Mouse (Mus musculus): ENCODE results near the gene Cd52. TPM values are rescaled to one million over a fixed set of nuclear protein-coding genes. Genes with fewer than 3 reads are reported as not detected.

The Cd52 gene
- polyA plus RNA-seq, 1 experiment: not detected

DNA sequence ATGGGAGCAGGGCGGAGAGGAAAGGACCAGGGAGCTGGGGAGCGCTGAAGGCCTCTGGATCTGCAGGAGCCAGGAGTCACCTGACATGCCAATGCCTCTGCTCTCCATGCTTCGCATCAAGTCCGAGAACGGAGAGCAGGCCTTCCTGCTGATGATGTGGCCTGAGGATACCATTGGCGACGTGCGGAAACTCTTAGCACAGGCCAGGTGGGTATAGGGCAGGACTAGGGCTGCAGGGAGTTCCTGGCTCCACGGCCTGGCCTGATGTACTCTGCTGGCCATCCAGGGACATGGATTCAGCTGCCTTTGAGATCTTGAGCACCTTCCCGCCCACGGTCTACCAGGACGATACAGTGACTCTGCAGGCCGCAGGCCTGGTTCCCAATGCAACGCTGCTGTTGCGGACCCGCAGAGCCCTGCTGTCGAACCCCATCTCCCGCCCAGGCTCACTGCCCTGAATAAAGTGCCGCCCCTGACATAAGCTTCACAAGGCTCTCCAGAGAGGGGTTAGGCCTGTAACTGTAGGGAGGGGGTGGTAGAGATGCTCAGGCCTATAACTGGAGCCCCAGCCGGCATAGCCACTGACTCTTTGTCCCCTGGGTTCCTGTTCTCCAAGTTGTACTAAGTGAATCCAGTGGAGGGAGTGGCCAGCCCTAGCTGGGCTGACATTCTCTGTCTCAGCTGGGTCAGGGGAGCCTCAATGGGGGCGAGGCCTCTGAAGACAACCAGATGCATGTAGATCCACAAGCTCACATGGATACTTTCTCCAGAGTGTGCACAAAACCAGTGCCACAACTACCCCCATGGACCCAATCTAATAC, 31.6 kb upstream of the Cd52 start:
- H3K27me3 ChIP-seq (ENCODE audit: control insufficient read depth, insufficient read depth, insufficient read length): no peaks in the 10 kb centered on the region
- H3K4me3 ChIP-seq (ENCODE audit: insufficient read depth, poor library complexity, severe bottlenecking): no peak overlapping the region
- H3ac ChIP-seq (ENCODE audit: control insufficient read depth, insufficient read length, low read depth): no peak overlapping the region
- TF ChIP-seq MAX (IDR thresholded peaks at IDR 0.05): no peak
- no peak for TF ChIP-seq CTCF (IDR thresholded peaks at IDR 0.05; ENCODE audit: control insufficient read depth, insufficient read depth, insufficient read length)
- TF ChIP-seq FOSL1 (IDR thresholded peaks at IDR 0.05; ENCODE audit: insufficient read depth, low read length, poor library complexity, severe bottlenecking): no peak
- TF ChIP-seq MYOD1 (IDR thresholded peaks at IDR 0.05; ENCODE audit: control insufficient read depth, insufficient read length, low read depth): no peak
- no peak for TF ChIP-seq CEBPB (IDR thresholded peaks at IDR 0.05; ENCODE audit: low read depth)
- TF ChIP-seq MYOG (IDR thresholded peaks at IDR 0.05; ENCODE audit: control insufficient read depth, extremely low read depth, insufficient read length): no peak
- peaks cover 5% of the 10 kb centered on the region for H3K36me3 ChIP-seq (ENCODE audit: control insufficient read depth, insufficient read depth)
- H3K79me3 ChIP-seq (ENCODE audit: low read depth): peaks cover 8% of the 10 kb centered on the region
- peaks cover 17% of the 10 kb centered on the region for H3K79me2 ChIP-seq (ENCODE audit: control insufficient read depth, insufficient read depth)

GRCm38 (mm10) chr4:134125383-134126060, 30.6 kb upstream of the Cd52 start:
- Histone ChIP-seq H3K79me3 (ENCODE audit: low read depth) (peaks cover 8% of the 10 kb centered on the region), H3ac (ENCODE audit: control insufficient read depth, insufficient read length, low read depth) (no peak overlapping the region)
- TF ChIP-seq FOSL1 (IDR thresholded peaks at IDR 0.05; ENCODE audit: insufficient read depth, low read length, poor library complexity, severe bottlenecking) (no peak), CEBPB (IDR thresholded peaks at IDR 0.05; ENCODE audit: low read depth) (no peak), USF1 (IDR thresholded peaks at IDR 0.05; ENCODE audit: low read depth) (no peak), MYOG (IDR thresholded peaks at IDR 0.05; ENCODE audit: control insufficient read depth, extremely low read depth, insufficient read length) (no peak), CTCF (IDR thresholded peaks at IDR 0.05; ENCODE audit: control insufficient read depth, insufficient read depth, insufficient read length) (no peak), MYOD1 (IDR thresholded peaks at IDR 0.05; ENCODE audit: control insufficient read depth, insufficient read length, low read depth) (no peak), MAX (IDR thresholded peaks at IDR 0.05) (no peak)

DNA sequence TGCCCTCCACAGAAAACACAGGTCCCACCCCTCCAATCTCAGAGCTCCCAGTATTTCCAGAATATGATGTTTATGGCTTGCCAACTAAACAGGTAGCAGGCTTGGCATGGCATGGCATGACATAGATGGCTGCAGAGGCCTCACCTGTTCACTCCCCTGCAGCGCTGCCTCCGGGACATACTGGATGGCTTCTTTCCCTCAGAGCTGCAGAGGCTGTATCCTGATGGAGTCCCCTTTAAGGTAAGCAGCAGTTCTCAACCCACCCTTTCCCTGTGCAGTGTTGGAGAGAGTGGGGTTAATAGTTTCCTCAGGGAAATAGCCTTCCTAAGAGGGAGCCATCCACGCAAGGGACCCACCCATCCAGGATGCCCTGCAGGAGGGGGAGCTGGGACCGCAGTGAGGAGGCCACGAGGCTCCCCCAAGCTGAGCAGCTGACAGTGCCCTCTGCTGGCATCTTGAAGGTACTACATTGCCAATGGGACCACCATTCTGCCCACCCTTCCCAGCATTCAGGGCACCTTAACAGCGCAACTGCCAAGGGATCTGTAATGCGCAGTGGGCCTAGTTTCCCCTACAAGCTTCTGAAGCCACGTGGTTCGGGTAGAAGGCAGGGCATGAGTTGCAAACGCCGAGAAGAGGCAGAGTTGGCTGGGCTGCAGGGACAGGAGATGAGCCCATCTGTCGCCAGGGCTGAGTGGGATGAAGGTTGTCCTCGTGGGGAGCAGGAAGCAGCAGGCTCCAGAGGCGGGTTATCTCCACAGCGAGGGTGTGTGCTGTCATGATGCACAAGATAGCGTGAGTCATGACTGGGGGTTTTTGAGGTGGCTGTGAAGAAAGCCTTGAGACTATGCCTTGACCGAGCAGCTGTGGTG, 29.0 kb upstream of the Cd52 start:
- Histone ChIP-seq H3K36me3 (ENCODE audit: control insufficient read depth, insufficient read depth) (peaks cover 5% of the 10 kb centered on the region), H3K4me3 (ENCODE audit: insufficient read depth, poor library complexity, severe bottlenecking) (no peak overlapping the region), H3K79me2 (ENCODE audit: control insufficient read depth, insufficient read depth) (peaks cover 17% of the 10 kb centered on the region), H3K27me3 (ENCODE audit: control insufficient read depth, insufficient read depth, insufficient read length) (no peaks in the 10 kb centered on the region), H3ac (ENCODE audit: control insufficient read depth, insufficient read length, low read depth) (no peak overlapping the region), H3K79me3 (ENCODE audit: low read depth) (peaks cover 8% of the 10 kb centered on the region)
- no peak for TF ChIP-seq USF1 (IDR thresholded peaks at IDR 0.05; ENCODE audit: low read depth)
- TF ChIP-seq MYOD1 (IDR thresholded peaks at IDR 0.05; ENCODE audit: control insufficient read depth, insufficient read length, low read depth): peak; percentile 13
- no peak for TF ChIP-seq MYOG (IDR thresholded peaks at IDR 0.05; ENCODE audit: control insufficient read depth, extremely low read depth, insufficient read length)
- peak; percentile 27 for TF ChIP-seq MAX (IDR thresholded peaks at IDR 0.05)
- no peak for TF ChIP-seq FOSL1 (IDR thresholded peaks at IDR 0.05; ENCODE audit: insufficient read depth, low read length, poor library complexity, severe bottlenecking)
- peak; percentile 85 for TF ChIP-seq CTCF (IDR thresholded peaks at IDR 0.05; ENCODE audit: control insufficient read depth, insufficient read depth, insufficient read length)
- TF ChIP-seq CEBPB (IDR thresholded peaks at IDR 0.05; ENCODE audit: low read depth): no peak

More at GRCm38 (mm10) chr4:134125383-134126060, 30.6 kb upstream of the Cd52 start:
- no peak overlapping the region for H3K4me3 ChIP-seq (ENCODE audit: insufficient read depth, poor library complexity, severe bottlenecking)
- H3K27me3 ChIP-seq (ENCODE audit: control insufficient read depth, insufficient read depth, insufficient read length): no peaks in the 10 kb centered on the region
- peaks cover 5% of the 10 kb centered on the region for H3K36me3 ChIP-seq (ENCODE audit: control insufficient read depth, insufficient read depth)
- H3K79me2 ChIP-seq (ENCODE audit: control insufficient read depth, insufficient read depth): peaks cover 17% of the 10 kb centered on the region

DNA sequence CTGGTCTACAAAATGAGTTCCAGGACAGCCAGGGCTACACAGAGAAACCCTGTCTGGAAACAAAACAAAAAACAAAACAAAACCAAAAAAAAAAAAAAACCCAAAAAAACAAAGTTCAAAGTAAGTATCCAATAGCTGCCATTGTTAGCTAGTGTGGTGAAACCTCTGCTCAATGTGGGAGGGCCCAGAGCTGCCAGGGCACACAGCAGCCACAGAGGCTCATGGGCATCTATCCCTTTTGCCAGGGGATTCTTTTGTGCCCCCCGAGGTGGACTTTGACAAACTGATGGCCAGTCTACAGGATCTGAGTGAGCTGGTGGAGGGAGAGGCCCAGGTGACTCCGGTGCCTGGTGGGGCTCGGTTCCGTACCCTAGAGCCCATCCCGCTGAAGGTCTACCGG, 28.3 kb upstream of the Cd52 start:
- Histone ChIP-seq H3K4me3 (ENCODE audit: insufficient read depth, poor library complexity, severe bottlenecking) (no peak overlapping the region), H3ac (ENCODE audit: control insufficient read depth, insufficient read length, low read depth) (no peak overlapping the region), H3K79me2 (ENCODE audit: control insufficient read depth, insufficient read depth) (peaks cover 13% of the 10 kb centered on the region), H3K36me3 (ENCODE audit: control insufficient read depth, insufficient read depth) (peaks cover 5% of the 10 kb centered on the region), H3K79me3 (ENCODE audit: low read depth) (peaks cover 8% of the 10 kb centered on the region), H3K27me3 (ENCODE audit: control insufficient read depth, insufficient read depth, insufficient read length) (no peaks in the 10 kb centered on the region)
- TF ChIP-seq MYOG (IDR thresholded peaks at IDR 0.05; ENCODE audit: control insufficient read depth, extremely low read depth, insufficient read length) (no peak), MAX (IDR thresholded peaks at IDR 0.05) (no peak), CEBPB (IDR thresholded peaks at IDR 0.05; ENCODE audit: low read depth) (no peak), FOSL1 (IDR thresholded peaks at IDR 0.05; ENCODE audit: insufficient read depth, low read length, poor library complexity, severe bottlenecking) (no peak), CTCF (IDR thresholded peaks at IDR 0.05; ENCODE audit: control insufficient read depth, insufficient read depth, insufficient read length) (no peak), USF1 (IDR thresholded peaks at IDR 0.05; ENCODE audit: low read depth) (no peak), MYOD1 (IDR thresholded peaks at IDR 0.05; ENCODE audit: control insufficient read depth, insufficient read length, low read depth) (no peak)

- Histone ChIP-seq H3K27me3 (ENCODE audit: control insufficient read depth, insufficient read depth, insufficient read length) (no peaks in the 10 kb centered on the region), H3ac (ENCODE audit: control insufficient read depth, insufficient read length, low read depth) (no peak overlapping the region), H3K4me3 (ENCODE audit: insufficient read depth, poor library complexity, severe bottlenecking) (no peak overlapping the region), H3K79me3 (ENCODE audit: low read depth) (peaks cover 1% of the 10 kb centered on the region), H3K79me2 (ENCODE audit: control insufficient read depth, insufficient read depth) (peaks cover 4% of the 10 kb centered on the region), H3K36me3 (ENCODE audit: control insufficient read depth, insufficient read depth) (peaks cover 5% of the 10 kb centered on the region)
- TF ChIP-seq USF1 (IDR thresholded peaks at IDR 0.05; ENCODE audit: low read depth) (no peak), CEBPB (IDR thresholded peaks at IDR 0.05; ENCODE audit: low read depth) (no peak), MAX (IDR thresholded peaks at IDR 0.05) (no peak), FOSL1 (IDR thresholded peaks at IDR 0.05; ENCODE audit: insufficient read depth, low read length, poor library complexity, severe bottlenecking) (no peak), MYOG (IDR thresholded peaks at IDR 0.05; ENCODE audit: control insufficient read depth, extremely low read depth, insufficient read length) (no peak), CTCF (IDR thresholded peaks at IDR 0.05; ENCODE audit: control insufficient read depth, insufficient read depth, insufficient read length) (no peak), MYOD1 (IDR thresholded peaks at IDR 0.05; ENCODE audit: control insufficient read depth, insufficient read length, low read depth) (no peak)
Observed at GRCm38 (mm10) chr4:134122281-134122680, 27.4 kb upstream of the Cd52 start.

Measured in C2C12 (cell line).